Mouse (Mus musculus) thymus, postnatal 0 days (tissue): ENCODE measurements around the gene Nudt8. TPM values are rescaled to one million over a fixed set of nuclear protein-coding genes. Genes with fewer than 3 reads are reported as not detected.
"Not testable (repeated sequence)": the region's sequence is repeated elsewhere in the genome, so short reads cannot be mapped to it uniquely, and the experiment has no call there.

Experiments
- DNase-seq: peaks from one replicate; pipeline ENCODE4 v3.0.0-alpha.2; 2015; ENCODE audit warnings: low spot score
- polyA plus RNA-seq: library from polyadenylated mRNA; unstranded; fragments of >200 nt; fragmentation: Nextera tagmentation; extraction: Ambion mirVana; gene quantifications from 2 replicates; pipeline ENCODE4 v1.2.1, GENCODE M21; 2015

Nudt8 gene
- polyA plus RNA-seq, 1 experiment from 2014 or later = 40.4 TPM

GRCm38 (mm10) chr19:4049069-4049468 is 48.7 kb downstream of the Nudt8 start:
- not testable (repeated sequence) for DNase-seq

- DNase-seq = no peak
Observed at GRCm38 (mm10) chr19:4051016-4051415, 50.6 kb downstream of the Nudt8 start.

Other genes with a start within 250 kb of the Nudt8 start
- 24.7 and 31.1 TPM in 2 replicates for gene Kmt5b, start 233.2 kb upstream of the Nudt8 start, polyA plus RNA-seq
- gene Chka, start 148.8 kb upstream of the Nudt8 start, polyA plus RNA-seq = 17.8 and 26.2 TPM in 2 replicates
- gene Tcirg1, start 93.4 kb upstream of the Nudt8 start, polyA plus RNA-seq = 48.7 and 50.1 TPM in 2 replicates
- 333 and 338 TPM in 2 replicates for gene Ndufs8, start 87.8 kb upstream of the Nudt8 start, polyA plus RNA-seq
- gene Aldh3b1, start 70.8 kb upstream of the Nudt8 start, polyA plus RNA-seq = 4.6 and 5.3 TPM in 2 replicates
- gene Unc93b1, start 65.4 kb upstream of the Nudt8 start, polyA plus RNA-seq = 32.2 and 34.2 TPM in 2 replicates
- gene Aldh3b3, start 41.9 kb upstream of the Nudt8 start, polyA plus RNA-seq = 0.07 TPM in 1 of 2 replicates, not detected in the other
- gene Aldh3b2, start 28.3 kb upstream of the Nudt8 start, polyA plus RNA-seq = 1.5 and 1.6 TPM in 2 replicates
- 4.3 and 5.9 TPM in 2 replicates for gene Acy3, start 14.0 kb upstream of the Nudt8 start, polyA plus RNA-seq
- 0.06 TPM in 1 of 2 replicates, not detected in the other for gene Tbx10, start 7.8 kb upstream of the Nudt8 start, polyA plus RNA-seq
- 0.98 and 1.6 TPM in 2 replicates for gene Gm49405, start within 50 bp of the Nudt8 start, polyA plus RNA-seq
- gene Doc2g, start 2.7 kb downstream of the Nudt8 start, polyA plus RNA-seq = 1.3 and 1.6 TPM in 2 replicates
- 191 and 194 TPM in 2 replicates for gene Ndufv1, start 12.2 kb downstream of the Nudt8 start, polyA plus RNA-seq
- gene Gstp1, start 37.4 kb downstream of the Nudt8 start, polyA plus RNA-seq = 609 and 681 TPM in 2 replicates
- 4.5 and 6.1 TPM in 2 replicates for gene Gstp2, start 45.4 kb downstream of the Nudt8 start, polyA plus RNA-seq
- gene Gstp3, start 59.0 kb downstream of the Nudt8 start, polyA plus RNA-seq = 10.3 and 13.9 TPM in 2 replicates
- gene Cabp2, start 81.0 kb downstream of the Nudt8 start, polyA plus RNA-seq = 0.42 TPM in 1 of 2 replicates, not detected in the other
- 179 and 208 TPM in 2 replicates for gene Cdk2ap2, start 96.6 kb downstream of the Nudt8 start, polyA plus RNA-seq
- 37.1 and 45.6 TPM in 2 replicates for gene Pitpnm1, start 99.4 kb downstream of the Nudt8 start, polyA plus RNA-seq
- gene Aip, start 125.3 kb downstream of the Nudt8 start, polyA plus RNA-seq = 114 TPM in 2 replicates
- 0.03 TPM in 1 of 2 replicates, not detected in the other for gene Gpr152, start 139.2 kb downstream of the Nudt8 start, polyA plus RNA-seq
- gene Cabp4, start 143.5 kb downstream of the Nudt8 start, polyA plus RNA-seq = 0.48 and 0.58 TPM in 2 replicates
- 184 and 207 TPM in 2 replicates for gene Coro1b, start 148.0 kb downstream of the Nudt8 start, polyA plus RNA-seq
- gene Ptprcap, start 153.0 kb downstream of the Nudt8 start, polyA plus RNA-seq = 929 and 954 TPM in 2 replicates
- 36.4 and 41.8 TPM in 2 replicates for gene Rps6kb2, start 162.8 kb downstream of the Nudt8 start, polyA plus RNA-seq
- 6.8 and 10.4 TPM in 2 replicates for gene Carns1, start 174.9 kb downstream of the Nudt8 start, polyA plus RNA-seq
- gene Tbc1d10c, start 190.7 kb downstream of the Nudt8 start, polyA plus RNA-seq = 322 and 323 TPM in 2 replicates
- 995 and 1,030 TPM in 2 replicates for gene Ppp1ca, start 191.5 kb downstream of the Nudt8 start, polyA plus RNA-seq
- gene Rad9a, start 201.1 kb downstream of the Nudt8 start, polyA plus RNA-seq = 29.8 and 33.2 TPM in 2 replicates
- 2.1 and 2.5 TPM in 2 replicates for gene Clcf1, start 213.7 kb downstream of the Nudt8 start, polyA plus RNA-seq
- not detected in 2 replicates for gene AC109138.7, start 213.8 kb downstream of the Nudt8 start, polyA plus RNA-seq
- 41.2 and 44.3 TPM in 2 replicates for gene Pold4, start 231.3 kb downstream of the Nudt8 start, polyA plus RNA-seq